Mouse (Mus musculus): ENCODE results near the gene Gm906. TPM values are rescaled to one million over a fixed set of nuclear protein-coding genes. Genes with fewer than 3 reads are reported as not detected.

The Gm906 gene
- polyA plus RNA-seq, 1 experiment from 2014 or later: not detected

Small RNA genes within 50 kb of the gene (microRNA-seq; reads per million reads assigned to microRNA genes)
- gene Gm24017: not detected

Other genes starting within 250 kb of the Gm906 start
- gene Fbxw17, start 167.6 kb upstream of the Gm906 start, polyA plus RNA-seq (2014; fragmentation: Nextera tagmentation; extraction: Ambion mirVana): 32.2 and 38.6 TPM in 2 replicates
- gene Gm47429, start 193.6 kb upstream of the Gm906 start, polyA plus RNA-seq (2014; fragmentation: Nextera tagmentation; extraction: Ambion mirVana): not detected in 2 replicates
- gene Nutm2, start 217.0 kb upstream of the Gm906 start, polyA plus RNA-seq (2014; fragmentation: Nextera tagmentation; extraction: Ambion mirVana): not detected in 2 replicates